Mouse (Mus musculus) yolk sac, embryonic 10.5 days (tissue): ENCODE results near the gene Samd14.

ENCODE experiments used
- DNase-seq: peaks from one replicate; pipeline ENCODE4 v3.0.0-alpha.2; 2017; ENCODE audit warnings: low spot score

Samd14 gene

DNA sequence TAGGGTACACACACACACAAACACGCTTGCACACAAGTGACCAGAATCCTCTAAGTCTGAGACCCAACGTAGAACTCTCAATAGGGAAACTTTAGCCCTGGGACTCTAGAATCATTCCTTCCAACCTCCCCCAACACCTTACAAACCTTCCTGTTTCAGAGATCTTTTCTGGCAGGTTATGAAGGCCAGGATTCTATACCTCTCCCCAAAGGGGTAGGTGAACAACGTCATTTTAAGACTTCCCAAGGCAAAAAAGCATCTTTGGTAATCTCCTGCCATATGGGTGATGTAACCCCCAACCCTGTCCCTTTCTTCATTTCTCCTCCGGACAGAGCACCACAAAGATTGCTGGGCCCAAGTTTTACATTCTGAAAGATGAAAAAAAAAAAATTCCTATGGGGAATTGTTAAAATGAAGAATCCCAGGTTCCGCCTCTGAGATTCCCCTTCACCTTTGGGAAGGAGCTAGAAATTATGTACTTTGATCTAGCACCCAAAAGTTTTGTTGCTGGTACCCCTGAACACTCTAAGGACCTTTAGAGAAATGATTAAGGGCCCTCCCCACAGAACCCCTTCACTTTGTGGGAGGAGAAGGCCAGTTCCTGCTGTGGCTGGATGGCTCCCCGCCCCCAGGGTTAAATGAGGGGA is 19.5 kb upstream of the Samd14 start:
- no peak for DNase-seq

DNA sequence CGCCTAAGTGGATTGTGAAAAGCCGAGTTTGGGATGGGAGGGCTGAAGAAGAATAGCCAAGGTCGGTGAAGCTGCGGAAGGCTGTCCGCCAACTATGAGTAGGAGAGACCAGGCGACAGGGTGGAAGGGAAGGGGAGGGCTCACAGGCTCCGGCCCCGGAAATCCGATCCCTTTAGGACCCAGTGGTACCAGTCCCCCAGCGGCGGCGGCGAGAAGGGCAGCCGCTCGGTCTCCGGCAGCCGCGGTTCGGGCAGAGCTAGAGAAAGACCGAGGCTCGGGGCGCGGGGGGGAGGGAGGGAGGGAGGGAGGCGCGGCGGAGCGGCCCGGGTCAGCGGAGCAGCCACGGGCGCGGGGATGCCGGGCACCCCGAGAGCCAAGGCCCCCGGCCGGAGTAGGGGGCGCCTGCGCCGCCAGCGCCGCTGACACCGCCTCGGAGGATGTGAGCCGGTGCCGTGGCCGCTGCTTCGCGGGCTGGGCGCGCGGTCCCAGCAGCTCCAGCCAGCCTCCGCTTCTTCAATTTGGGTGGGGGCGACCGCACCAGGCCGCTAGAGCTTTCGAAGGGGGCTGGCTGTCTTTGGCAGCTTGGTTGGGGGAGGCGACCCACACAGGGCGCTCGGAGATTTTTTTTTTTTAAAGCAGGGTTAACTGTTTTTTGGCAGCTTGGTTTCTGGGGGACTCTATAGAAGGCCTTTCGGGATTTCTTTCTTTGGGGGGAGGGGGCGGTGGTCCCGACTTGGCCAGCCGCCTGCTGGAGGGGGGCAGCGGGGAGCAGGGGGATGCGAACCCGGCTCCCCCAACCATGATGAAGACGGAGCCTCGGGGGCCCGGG is 18.7 kb upstream of the Samd14 start, which contains the start of gene Ppp1r9b:
Ppp1r9b (plus strand) TSS at position 287 of the 829 bp plus-strand sequence.
- DNase-seq, result peak; percentile 89

DNA sequence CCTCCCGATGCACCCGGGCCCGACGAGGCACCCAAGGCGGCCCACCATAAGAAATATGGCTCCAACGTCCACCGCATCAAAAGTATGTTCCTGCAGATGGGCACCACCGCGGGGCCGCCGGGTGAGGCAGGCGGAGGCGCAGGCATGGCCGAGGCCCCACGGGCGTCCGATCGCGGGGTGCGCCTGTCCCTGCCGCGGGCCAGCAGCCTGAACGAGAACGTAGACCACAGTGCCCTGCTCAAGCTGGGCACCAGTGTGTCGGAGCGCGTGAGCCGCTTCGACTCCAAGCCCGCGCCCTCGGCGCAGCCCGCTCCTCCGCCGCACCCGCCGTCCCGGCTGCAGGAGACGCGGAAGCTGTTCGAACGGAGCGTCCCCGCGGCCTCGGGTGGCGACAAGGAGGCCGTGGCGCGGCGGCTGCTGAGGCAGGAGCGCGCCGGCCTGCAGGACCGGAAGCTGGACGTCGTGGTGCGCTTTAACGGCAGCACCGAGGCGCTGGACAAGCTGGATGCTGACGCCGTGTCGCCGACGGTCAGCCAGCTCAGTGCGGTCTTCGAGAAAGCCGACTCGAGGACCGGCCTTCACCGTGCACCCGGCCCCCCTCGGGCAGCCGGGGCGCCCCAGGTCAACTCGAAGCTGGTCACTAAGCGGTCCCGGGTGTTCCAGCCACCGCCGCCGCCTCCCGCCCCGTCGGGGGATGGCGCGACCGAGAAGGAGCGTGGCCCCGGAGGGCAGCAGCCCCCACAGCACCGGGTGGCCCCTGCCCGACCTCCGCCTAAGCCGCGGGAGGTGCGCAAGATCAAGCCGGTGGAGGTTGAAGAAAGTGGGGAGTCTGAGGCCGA is 17.8 kb upstream of the Samd14 start:
- peak; percentile 31 for DNase-seq

DNA sequence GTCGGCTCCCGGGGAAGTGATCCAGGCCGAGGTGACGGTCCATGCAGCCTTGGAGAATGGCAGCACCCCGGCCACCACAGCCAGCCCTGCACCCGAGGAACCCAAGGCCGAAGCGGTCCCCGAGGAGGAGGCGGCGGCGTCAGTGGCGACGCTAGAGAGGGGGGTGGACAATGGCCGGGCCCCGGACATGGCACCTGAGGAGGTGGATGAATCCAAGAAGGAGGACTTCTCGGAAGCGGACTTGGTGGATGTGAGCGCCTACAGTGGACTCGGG is 17.3 kb upstream of the Samd14 start:
- DNase-seq, result no peak

DNA sequence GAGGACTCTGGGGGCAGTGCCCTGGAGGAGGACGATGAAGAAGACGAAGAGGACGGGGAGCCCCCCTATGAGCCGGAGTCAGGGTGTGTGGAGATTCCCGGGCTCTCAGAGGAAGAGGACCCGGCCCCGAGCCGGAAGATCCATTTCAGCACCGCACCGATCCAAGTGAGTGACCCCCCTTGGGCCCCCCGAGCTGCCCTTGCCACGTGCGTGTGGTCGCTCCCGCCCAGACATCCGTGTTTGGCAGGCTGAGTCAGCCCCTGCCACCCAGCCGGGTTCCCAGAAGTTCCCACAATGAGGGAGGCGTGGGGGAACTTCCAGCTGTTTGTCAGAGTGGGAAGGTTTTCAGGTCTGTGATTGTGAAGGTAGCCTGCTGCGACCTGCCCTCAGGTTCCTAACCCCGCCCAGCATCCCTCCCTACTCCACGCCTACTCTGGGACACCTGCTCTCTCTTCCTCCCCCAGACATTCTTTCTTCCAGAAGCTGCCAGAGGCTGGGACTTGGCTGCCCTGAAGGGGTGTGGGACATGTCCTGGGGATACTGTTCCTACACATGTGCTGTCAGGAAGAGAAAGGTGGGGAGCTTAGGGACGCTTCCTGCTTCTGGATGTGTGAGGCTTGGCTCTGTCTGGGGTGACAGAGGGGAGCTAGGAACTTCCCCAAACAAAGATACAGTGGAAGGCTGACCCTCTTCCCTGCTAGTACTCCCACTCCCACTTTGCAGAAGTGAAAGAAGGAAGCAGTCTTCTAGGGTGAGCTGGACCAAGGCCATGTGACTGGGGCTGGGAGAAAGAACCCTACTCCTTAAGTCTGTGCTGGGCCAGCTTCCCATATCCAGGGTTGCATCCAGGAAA is 16.7 kb upstream of the Samd14 start:
- DNase-seq, result peak; percentile 51

DNA sequence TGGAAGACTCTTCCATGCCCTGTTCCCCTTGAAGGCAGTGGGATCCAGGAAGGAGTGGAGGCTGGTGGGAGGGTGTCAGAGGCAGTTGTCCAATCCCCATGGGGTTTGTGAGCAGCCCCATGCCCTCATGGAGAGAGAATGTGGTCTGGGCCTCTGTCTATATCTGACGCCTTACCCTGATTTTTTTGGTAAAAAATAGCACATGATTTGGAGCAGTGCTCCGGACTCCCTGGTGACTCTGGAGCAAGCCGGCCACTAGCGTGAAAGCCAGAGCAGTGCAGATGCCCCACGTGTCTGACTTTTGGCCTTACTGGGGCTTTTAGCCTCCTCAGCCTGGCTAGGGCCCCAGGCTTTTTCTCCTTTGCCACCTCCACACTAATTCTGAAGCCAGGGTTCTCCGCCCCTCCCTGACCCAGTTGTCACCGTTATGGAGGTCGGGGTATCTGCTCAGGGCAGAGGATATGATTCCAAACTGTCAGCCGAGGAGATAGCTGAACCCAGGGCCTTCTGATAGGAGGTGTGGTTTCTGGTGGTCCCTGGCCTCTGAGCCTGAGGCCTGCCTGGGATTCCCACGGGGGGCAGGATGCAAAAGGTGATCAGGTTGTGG is 15.4 kb upstream of the Samd14 start:
- no peak for DNase-seq

DNA sequence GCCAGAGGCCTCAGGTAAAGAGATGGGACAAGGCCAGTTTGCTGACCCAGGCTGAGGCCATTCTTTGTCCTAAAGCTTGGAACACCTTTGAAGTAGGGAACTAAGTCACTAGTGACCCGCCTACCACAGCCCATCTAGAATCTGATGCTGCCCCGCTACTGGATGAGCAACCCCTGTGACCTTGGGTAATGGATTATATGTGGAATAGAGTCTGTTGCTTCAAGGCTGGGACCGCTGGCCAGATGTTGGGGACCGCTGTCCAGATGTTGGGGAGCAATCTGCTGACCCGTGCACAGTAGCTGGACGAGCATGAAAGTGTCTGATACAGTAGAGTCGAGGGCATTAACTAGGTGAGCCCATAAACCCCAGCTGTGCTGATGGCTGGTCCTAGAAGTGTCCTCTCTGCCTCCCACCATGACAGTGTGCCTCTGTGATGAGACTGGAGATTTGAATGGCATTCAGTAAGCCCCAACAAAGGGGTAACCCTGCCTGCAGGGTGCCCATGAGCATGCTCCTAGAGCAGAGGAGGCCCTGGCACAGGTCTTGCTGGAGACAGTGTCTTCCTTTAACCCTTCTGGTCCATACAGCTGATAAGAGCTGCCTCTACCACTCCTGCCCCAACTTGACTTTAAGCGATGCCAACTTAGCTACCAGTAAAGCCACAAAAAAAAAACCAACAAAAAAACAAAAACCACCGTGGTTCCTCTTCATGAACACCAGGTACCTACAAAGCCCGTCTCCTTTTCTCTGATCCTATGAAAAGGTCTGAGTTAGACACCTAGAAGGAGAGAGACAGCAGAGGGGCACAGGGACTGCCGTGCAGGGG is 14.5 kb upstream of the Samd14 start:
- DNase-seq, result no peak

DNA sequence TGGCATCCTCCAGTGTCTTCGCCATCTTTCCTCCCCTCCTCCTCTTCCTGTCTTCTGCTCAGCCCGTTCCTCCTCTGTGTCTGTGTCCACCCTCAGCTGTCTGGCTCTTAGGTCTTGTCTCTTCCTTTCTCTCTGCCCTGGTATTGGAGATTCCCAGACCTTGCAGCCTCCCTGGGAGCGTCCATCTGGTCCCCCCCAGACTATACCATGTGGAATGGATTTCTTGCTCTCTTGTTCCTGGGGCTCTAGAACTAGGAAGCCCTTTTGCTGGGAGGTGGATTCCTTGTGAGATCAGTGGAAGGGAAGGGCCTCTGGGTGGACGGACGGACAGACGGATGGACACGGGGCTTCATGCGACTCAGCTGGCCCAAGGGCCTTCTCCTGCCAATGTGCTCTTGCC is 13.6 kb upstream of the Samd14 start:
- no peak for DNase-seq

DNA sequence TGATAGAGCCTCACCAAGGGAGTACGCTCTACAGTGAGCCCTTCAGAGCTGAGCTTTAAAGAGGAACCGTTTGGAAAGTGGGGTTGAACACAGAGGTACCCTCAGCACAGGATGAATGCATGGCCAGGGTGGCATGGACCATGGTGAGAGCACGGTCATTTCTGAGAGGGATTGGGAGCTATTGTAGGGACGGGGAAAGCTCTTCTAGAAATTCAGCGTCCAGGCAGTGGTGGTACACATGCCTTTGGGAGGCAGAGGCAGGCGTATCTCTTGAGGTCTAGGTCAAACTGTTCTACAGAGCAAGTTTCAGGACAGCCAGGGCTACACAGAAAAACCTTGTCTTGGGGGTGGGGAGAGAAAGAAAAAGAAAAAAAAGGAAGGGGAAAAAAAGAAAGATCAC is 12.7 kb upstream of the Samd14 start:
- no peak for DNase-seq

DNA sequence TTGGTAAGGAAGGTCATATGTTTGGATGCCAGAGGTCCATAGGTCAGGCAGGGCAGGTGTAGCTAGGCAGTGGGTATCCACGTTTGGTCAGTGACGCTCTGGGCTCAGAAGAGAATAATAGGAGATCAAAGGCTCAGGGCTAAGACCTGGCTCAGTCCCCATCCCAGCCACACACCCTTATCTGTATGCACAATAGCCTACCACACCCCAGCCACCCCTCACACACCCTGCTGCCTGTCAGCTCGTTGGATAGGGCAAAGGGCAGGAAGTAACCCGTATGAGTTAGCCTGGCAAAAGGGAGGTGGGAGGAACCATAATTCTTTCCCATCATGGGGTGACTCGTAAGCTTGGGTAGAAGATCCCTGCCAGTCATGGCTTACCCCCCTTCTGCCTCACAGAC is 12.1 kb upstream of the Samd14 start:
- DNase-seq, result peak; percentile 32

DNA sequence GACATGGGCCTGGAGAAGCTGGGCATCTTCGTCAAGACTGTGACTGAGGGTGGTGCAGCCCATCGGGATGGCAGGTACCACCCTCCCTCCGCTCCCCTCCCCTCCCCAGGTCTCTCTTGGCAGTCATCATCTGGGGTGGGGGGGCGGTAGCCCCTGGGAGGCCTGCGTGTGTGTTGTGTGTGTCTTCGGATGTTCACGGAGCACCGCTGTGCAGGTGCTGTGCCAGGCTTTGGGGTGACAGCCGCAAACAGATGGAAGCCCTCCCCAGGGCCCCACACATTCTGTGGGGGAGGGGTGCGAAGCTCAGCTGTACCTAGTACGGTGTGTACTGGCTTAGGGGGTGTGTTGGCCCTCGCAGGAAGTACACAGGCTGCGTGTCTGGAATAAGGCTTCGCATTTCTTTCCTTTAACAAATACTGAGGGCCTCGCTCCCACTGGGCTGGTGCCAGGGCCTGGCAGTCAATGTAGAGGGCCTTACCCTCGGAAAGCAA is 11.6 kb upstream of the Samd14 start:
- DNase-seq, result no peak

DNA sequence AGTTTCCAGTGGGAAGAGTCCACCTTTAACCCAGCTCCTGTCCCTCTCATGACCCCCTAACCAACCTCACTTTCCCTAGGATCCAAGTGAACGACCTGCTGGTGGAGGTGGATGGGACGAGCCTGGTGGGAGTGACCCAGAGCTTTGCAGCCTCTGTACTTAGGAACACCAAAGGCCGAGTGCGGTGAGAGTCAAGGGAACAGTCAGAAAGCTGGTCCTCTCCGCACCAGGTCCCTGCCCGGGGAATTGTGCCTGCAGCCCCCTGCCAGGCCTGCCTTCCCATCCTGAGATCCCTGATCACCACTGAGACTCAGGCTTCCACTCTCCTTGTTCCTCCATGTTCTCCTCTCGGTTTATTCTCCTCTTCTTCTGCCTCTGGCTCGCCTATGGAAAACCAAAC is 9.6 kb upstream of the Samd14 start:
- DNase-seq, result no peak

DNA sequence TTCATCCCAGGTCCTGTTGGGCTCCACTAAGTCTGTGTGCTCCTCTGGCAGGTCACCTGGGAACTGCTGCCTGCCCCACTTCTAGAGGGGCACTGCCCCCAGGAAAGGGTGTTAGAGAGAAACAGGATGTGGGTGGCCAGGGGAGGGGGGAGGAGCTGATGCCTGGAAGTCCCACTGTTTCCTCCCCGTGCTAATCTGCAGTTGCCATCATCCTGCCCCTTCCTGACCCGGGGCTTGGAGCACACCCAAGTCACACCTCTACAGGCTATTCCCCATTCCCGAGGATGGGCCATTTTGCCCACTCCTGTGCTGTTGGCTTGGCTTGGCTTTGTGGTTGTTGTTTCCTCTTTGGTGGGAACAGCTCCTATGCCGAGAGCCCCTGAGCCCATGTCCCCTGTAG is 9.1 kb upstream of the Samd14 start:
- no peak for DNase-seq

DNA sequence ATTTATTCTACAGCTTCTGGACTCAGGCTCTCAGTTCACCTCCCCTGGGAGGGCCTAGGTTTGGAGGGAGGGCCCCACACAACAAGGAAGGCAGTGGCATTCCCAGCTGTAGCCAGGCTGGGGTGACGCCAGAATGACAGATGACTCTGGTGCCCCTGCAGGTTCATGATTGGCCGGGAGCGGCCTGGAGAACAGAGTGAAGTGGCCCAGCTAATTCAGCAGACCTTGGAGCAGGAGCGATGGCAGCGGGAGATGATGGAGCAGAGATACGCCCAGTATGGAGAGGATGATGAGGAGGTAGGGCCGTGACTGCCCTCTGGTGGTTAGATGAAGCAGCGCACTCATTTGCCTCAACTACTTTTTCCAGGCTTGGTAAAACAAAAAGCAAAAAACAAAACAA is 8.6 kb upstream of the Samd14 start:
- DNase-seq, result peak; percentile 55

DNA sequence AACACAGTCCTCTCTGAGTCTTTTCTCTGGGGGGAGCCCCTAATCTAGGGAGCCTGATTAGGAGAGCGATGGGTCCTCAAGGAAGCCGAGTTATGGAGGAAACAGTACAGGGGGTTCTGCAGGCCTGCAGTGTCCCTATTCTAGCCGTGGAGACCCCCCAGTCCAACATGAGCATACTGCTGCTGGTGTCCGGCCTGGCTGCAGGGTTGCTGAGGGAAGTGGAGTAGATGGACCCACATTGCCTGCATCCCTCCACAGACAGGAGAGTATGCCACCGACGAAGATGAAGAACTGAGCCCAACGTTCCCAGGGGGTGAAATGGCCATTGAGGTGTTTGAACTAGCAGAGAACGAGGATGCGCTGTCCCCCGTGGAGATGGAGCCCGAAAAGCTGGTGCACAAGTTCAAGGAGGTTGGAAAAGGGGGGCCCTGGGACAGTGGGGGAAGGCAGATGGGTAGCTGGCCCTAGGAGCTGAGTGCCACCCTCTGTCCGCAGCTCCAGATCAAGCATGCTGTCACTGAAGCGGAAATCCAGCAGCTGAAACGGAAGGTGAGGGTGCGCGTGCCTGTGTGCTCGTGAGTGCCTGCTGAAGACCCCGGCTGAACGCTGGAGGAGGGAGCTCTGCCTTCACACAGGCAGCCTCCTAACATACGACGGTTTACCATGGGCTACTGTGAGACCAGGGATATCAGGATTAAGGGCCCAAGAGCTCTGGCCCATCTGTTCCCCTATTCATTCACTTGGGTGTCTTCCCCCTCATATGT is 7.9 kb upstream of the Samd14 start:
- DNase-seq, result no peak

DNA sequence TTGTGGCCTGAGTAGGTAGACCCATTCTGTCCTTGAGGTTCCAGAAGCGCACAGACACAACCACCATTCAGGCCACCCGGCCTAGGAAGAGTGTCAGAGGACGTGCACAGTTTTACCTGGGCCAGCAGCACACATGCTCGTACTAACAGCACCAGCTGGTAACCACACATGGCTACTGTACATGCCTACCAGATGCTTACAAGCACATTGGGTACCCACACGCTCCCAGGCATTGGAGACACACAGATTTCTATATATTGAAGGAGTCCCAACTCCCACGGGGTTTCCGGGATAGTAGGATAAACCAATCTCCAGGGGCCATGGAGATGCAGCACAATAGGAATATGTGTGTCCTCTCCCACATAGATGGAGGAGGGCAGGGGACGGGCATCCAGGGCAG is 7.0 kb upstream of the Samd14 start:
- no peak for DNase-seq

DNA sequence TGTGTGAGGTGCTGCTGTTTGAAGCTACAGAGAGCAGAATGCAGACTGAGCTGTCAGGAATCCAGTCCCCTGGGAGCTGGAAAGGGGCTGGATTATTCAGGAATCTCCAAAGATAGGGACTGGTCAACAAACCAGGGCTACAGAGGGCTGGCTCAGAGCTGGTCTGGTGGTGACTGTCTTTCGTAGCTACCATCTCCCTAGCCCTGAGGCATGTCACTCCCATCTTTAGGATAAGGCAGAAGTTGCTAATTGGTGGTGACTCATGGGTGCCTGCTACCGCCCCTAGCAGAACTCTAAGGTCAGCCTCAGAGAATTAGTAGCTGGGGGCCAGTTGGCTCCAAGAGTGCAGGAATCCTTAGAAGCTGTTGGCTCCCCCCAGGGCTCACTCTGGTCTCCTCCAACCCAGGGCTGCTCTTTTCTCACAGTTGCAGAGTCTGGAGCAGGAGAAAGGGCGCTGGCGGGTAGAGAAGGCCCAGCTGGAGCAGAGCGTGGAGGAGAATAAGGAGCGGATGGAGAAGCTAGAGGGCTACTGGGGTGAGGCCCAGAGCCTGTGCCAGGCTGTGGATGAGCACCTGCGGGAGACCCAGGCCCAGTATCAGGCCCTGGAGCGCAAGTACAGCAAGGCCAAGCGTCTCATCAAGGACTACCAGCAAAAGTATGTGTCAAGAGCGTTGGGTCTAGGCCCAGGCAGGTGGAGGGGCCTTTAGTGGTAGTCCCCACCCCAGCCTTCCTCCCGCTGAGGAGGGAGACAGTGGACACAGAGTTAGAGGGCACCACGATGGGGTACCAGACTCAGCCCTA is 5.3 kb upstream of the Samd14 start:
- DNase-seq, result peak; percentile 58

DNA sequence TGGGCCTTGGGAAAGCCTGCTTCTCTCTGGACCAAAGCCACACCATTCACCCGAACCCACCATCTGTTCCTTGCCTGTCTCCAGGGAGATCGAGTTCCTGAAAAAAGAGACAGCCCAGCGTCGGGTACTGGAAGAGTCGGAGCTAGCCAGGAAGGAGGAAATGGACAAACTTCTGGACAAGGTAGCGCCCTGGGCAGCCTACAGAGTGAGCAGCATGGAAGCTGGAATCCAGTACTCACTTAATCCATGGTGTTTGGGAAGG is 4.8 kb upstream of the Samd14 start:
- DNase-seq, result no peak

DNA sequence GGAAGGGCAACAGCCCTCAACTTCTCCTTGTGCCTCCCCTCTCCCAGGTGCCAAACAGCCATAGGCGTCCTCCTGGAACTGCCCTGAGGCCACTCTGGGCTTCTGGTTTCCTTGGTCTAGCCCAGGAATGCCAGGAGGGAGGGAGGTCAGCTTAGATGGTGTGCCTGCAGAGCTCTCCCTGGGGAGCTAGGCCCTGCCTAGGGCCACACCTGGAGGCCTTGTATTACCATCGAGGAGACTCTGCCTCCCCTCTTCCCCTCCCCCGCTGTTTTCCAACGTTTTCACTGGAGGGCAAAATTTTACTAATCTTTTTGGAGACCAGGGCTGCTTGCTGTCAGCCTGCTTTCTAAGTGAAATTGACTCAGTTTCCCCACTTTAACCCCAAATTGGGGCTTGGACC is 3.6 kb upstream of the Samd14 start:
- no peak for DNase-seq
